Mouse (Mus musculus) heart, embryonic 14.5 days (tissue): ENCODE measurements at regions not wholly inside any gene's neighbourhood (a gene's known extent, or its start where the extent isn't known, plus 50 kb on each side); places are given as distances from the start of the nearest gene placed in this dataset.

Experiments used
- ATAC-seq: fragments of 200-750 bp; cut with Nextera tagmentation; 2 replicates; pipeline ENCODE4 v1.8.0; 2017; ENCODE audit warnings: low read depth, moderate TSS enrichment; ENCODE audit not compliant: insufficient number of reproducible peaks, insufficient read depth, low FRiP score
- H3K27ac ChIP-seq, 2 experiments: fragments of 200-500 bp in 1 of 2; fragments of 300-500 bp in 1 of 2; sonication (generic) in 1 of 2; replicated peaks in 1 of 2; 2 replicates each; pipeline ENCODE4 v1.5.1; 2012 to 2014; ENCODE audit warnings: low read depth in 2 of 2, low read length in 2 of 2, control low read depth in 1 of 2, mild to moderate bottlenecking in 1 of 2, mixed read lengths in 1 of 2; ENCODE audit not compliant: control insufficient read depth in 1 of 2, insufficient read depth in 1 of 2
- H3K27me3 ChIP-seq: fragments of 300-500 bp; sonication (generic); 2 replicates; pipeline ENCODE4 v1.6.1; 2014; ENCODE audit warnings: mild to moderate bottlenecking, low read length, control low read depth; ENCODE audit not compliant: control insufficient read depth, insufficient read depth
- H3K36me3 ChIP-seq: fragments of 300-500 bp; sonication (generic); 2 replicates; pipeline ENCODE4 v1.6.1; 2014; ENCODE audit warnings: mild to moderate bottlenecking, control low read depth, low read length, mixed read lengths; ENCODE audit not compliant: control insufficient read depth, insufficient read depth
- H3K4me1 ChIP-seq, 2 experiments: fragments of 200-500 bp in 1 of 2; fragments of 300-500 bp in 1 of 2; sonication (generic) in 1 of 2; 2 replicates each; pipeline ENCODE4 v1.6.1; 2012 to 2014; ENCODE audit warnings: low read length in 2 of 2, control low read depth in 1 of 2, mixed read lengths in 1 of 2; ENCODE audit not compliant: control insufficient read depth in 2 of 2, insufficient read depth in 2 of 2
- H3K4me2 ChIP-seq: fragments of 300-500 bp; sonication (generic); 2 replicates; pipeline ENCODE4 v1.6.1; 2014; ENCODE audit warnings: mild to moderate bottlenecking, low read length
- H3K4me3 ChIP-seq, 2 experiments: fragments of 200-500 bp in 1 of 2; fragments of 300-500 bp in 1 of 2; sonication (generic) in 1 of 2; 2 replicates each; pipeline ENCODE4 v1.5.1; 2012 to 2014; ENCODE audit warnings: low read length in 2 of 2, mild to moderate bottlenecking in 2 of 2, control low read depth in 1 of 2, low read depth in 1 of 2, moderate library complexity in 1 of 2; ENCODE audit not compliant: control insufficient read depth in 1 of 2, insufficient read depth in 1 of 2
- H3K9ac ChIP-seq: fragments of 300-500 bp; sonication (generic); 2 replicates; pipeline ENCODE4 v1.6.1; 2014; ENCODE audit warnings: mild to moderate bottlenecking, low read length
- H3K9me3 ChIP-seq: fragments of 300-500 bp; sonication (generic); 2 replicates; pipeline ENCODE4 v1.6.1; 2016; ENCODE audit warnings: low read length, control low read depth; ENCODE audit not compliant: control insufficient read depth
- WGBS: fragments of 180-500 bp; shearing (Covaris S2); extraction: QIAGEN DNeasy Blood & Tissue Kit; methylation state at CpG from one replicate; pipeline ENCODE4 v1.1.7; 2014; 5-methylcytosine and 5-hydroxymethylcytosine counted together

- H3K9me3 ChIP-seq = no peaks in the 10 kb centered on the region
- H3K4me1 ChIP-seq = no peaks in the 10 kb centered on the region
- H3K4me2 ChIP-seq = no peak overlapping the region
- no peak overlapping the region for H3K4me3 ChIP-seq
- H3K27me3 ChIP-seq = no peaks in the 10 kb centered on the region
- H3K36me3 ChIP-seq = no peaks in the 10 kb centered on the region
- H3K27ac ChIP-seq = no peak overlapping the region
- no peak for ATAC-seq
- WGBS = 77% methylated on average over 9 of the region's 9 CpGs
- no peak overlapping the region for H3K9ac ChIP-seq
These were observed 482.0 kb downstream of the Plekhb2 start for GRCm38 (mm10) chr1:35331602-35332339.

- no peak for ATAC-seq
- Histone ChIP-seq H3K4me3 (no peak overlapping the region), H3K4me2 (no peak overlapping the region), H3K9me3 (no peaks in the 10 kb centered on the region), H3K36me3 (no peaks in the 10 kb centered on the region), H3K27ac (no peak overlapping the region), H3K9ac (no peak overlapping the region), H3K27me3 (no peaks in the 10 kb centered on the region), H3K4me1 (no peaks in the 10 kb centered on the region)
- WGBS = 94% methylated on average over 2 of the region's 2 CpGs
These were observed 482.5 kb downstream of the Plekhb2 start for GRCm38 (mm10) chr1:35332340-35332684.

GRCm38 (mm10) chr1:35337647-35338046, 487.9 kb downstream of the Plekhb2 start:
- Histone ChIP-seq H3K4me1 (no peaks in the 10 kb centered on the region), H3K27me3 (no peaks in the 10 kb centered on the region), H3K27ac (no peak overlapping the region), H3K9ac (no peak overlapping the region), H3K36me3 (no peaks in the 10 kb centered on the region), H3K4me3 (no peak overlapping the region), H3K9me3 (no peaks in the 10 kb centered on the region), H3K4me2 (no peak overlapping the region)
- 87% methylated on average over 3 of the region's 3 CpGs for WGBS
- no peak for ATAC-seq

- no peak overlapping the region for H3K27ac ChIP-seq
- ATAC-seq = no peak
- no peaks in the 10 kb centered on the region for H3K9me3 ChIP-seq
- H3K4me1 ChIP-seq = no peaks in the 10 kb centered on the region
- no peaks in the 10 kb centered on the region for H3K36me3 ChIP-seq
- H3K27me3 ChIP-seq = no peaks in the 10 kb centered on the region
- WGBS = 68% methylated on average over 3 of the region's 3 CpGs
- no peak overlapping the region for H3K4me2 ChIP-seq
- H3K9ac ChIP-seq = no peak overlapping the region
- H3K4me3 ChIP-seq = no peak overlapping the region
These were observed 488.4 kb downstream of the Plekhb2 start for GRCm38 (mm10) chr1:35338184-35338583.

GRCm38 (mm10) chr1:35344539-35344938, 494.8 kb downstream of the Plekhb2 start:
- H3K9me3 ChIP-seq = no peaks in the 10 kb centered on the region
- H3K27ac ChIP-seq = no peak overlapping the region
- H3K9ac ChIP-seq = no peak overlapping the region
- no peaks in the 10 kb centered on the region for H3K27me3 ChIP-seq
- H3K4me3 ChIP-seq = no peak overlapping the region
- ATAC-seq = no peak
- H3K4me1 ChIP-seq = no peaks in the 10 kb centered on the region
- no peak overlapping the region for H3K4me2 ChIP-seq
- H3K36me3 ChIP-seq = no peaks in the 10 kb centered on the region
- WGBS = 42% methylated on average over 1 of the region's 1 CpGs

GRCm38 (mm10) chr1:35348294-35348693, 498.5 kb downstream of the Plekhb2 start:
- no peaks in the 10 kb centered on the region for H3K4me1 ChIP-seq
- H3K27me3 ChIP-seq = no peaks in the 10 kb centered on the region
- ATAC-seq = no peak
- H3K9me3 ChIP-seq = no peaks in the 10 kb centered on the region
- H3K4me2 ChIP-seq = no peak overlapping the region
- no peak overlapping the region for H3K9ac ChIP-seq
- H3K27ac ChIP-seq = no peak overlapping the region
- no peak overlapping the region for H3K4me3 ChIP-seq
- no peaks in the 10 kb centered on the region for H3K36me3 ChIP-seq
- 63% methylated on average over 4 of the region's 4 CpGs for WGBS

- Histone ChIP-seq H3K4me3 (no peak overlapping the region), H3K4me1 (no peaks in the 10 kb centered on the region), H3K27me3 (no peaks in the 10 kb centered on the region), H3K27ac (no peak overlapping the region), H3K36me3 (no peaks in the 10 kb centered on the region), H3K4me2 (no peak overlapping the region), H3K9ac (no peak overlapping the region), H3K9me3 (no peaks in the 10 kb centered on the region)
- WGBS = 40% methylated on average over 5 of the region's 5 CpGs
- ATAC-seq = no peak
These were observed 509.2 kb downstream of the Plekhb2 start for GRCm38 (mm10) chr1:35358981-35359380.

GRCm38 (mm10) chr1:35361465-35361864, 511.7 kb downstream of the Plekhb2 start:
- Histone ChIP-seq H3K4me1 (no peaks in the 10 kb centered on the region), H3K27ac (no peak overlapping the region), H3K27me3 (no peaks in the 10 kb centered on the region), H3K36me3 (no peaks in the 10 kb centered on the region), H3K4me2 (no peak overlapping the region), H3K9me3 (no peaks in the 10 kb centered on the region), H3K4me3 (no peak overlapping the region), H3K9ac (no peak overlapping the region)
- 69% methylated on average over 3 of the region's 3 CpGs for WGBS
- no peak for ATAC-seq
